Mouse (Mus musculus) spleen, embryonic (tissue): ENCODE measurements around the gene Rhd.

Source experiments
- CTCF ChIA-PET: fragments of 350-600 bp; sonication (Branson Sonifier 250); formaldehyde crosslinking; loops from one replicate; lab custom pipeline; 2022; lab: Charles Lee

Gene Rhd

GRCm38 (mm10) chr4:134856056-134856455, 8.3 kb upstream of the Rhd start:
- CTCF ChIA-PET, result no interaction called here

DNA sequence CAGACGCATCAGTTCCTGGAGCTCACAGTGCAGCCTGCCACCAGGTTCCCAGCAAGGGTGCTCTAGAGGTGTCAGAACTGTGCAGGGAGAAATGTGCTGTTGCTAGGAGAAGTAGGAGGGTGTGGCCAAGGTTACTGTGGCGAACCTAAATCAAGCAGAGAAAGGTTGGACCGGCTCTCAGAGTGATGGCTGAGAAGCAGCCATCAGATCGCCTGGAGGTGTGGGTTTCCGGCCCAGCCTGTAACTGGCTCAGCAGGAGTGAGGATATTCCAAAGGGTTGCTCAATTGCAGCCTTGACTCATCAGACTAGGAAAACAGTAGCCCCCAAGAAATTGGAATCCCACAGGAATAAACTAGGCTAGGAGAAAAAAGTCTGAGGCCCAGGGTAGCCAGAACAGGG, 7.8 kb upstream of the Rhd start:
- CTCF ChIA-PET, result no interaction called here

DNA sequence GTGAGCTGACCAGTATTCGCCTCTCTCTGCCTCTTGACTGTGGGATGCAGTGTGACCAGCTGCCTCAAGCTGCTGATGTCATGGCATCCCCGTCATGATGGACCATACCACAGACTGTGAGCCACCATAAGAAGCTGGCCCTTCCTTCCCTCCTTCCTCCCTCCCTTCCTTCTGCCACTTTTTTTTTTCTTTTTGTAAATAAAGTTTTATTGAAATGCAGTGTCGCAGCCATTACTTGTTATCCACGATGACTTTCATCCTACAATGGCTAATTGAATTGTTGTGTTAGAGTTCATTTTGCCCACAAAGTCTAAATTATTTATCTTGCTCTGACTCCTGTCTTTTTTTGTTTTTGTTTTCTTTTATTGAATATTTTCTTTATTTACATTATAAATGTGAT, 5.8 kb upstream of the Rhd start:
- CTCF ChIA-PET, result no interaction called here

DNA sequence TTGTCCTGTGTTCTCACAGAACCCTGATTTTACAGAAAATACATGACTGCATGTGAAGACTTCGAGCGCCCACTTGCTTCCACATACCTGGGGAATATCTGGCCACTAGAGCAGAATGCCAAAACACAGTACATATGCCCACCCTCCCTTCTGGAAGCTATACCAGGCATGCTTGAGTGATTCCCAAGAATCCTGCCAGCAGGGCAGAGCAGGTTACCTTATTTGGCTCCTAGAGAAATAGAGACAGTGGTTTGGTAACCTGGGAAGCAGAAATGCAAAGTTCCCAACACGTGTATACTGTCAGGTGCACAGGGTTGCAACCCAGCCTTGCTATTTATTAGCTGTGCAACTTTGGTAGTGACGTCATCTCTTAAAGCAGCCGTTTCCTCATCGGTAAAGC, 2.5 kb upstream of the Rhd start:
- CTCF ChIA-PET, result no interaction called here

GRCm38 (mm10) chr4:134862996-134863395, 1.3 kb upstream of the Rhd start:
- CTCF ChIA-PET, result no interaction called here

GRCm38 (mm10) chr4:134865340-134865739, 1.0 kb downstream of the Rhd start:
- CTCF ChIA-PET, result no interaction called here

- CTCF ChIA-PET, result no interaction called here
These were observed 1.5 kb downstream of the Rhd start for GRCm38 (mm10) chr4:134865789-134866188.

- CTCF ChIA-PET, result no interaction called here
These were observed 2.9 kb downstream of the Rhd start for GRCm38 (mm10) chr4:134867213-134867612.

GRCm38 (mm10) chr4:134867661-134868060, 3.3 kb downstream of the Rhd start:
- CTCF ChIA-PET, result no interaction called here

DNA sequence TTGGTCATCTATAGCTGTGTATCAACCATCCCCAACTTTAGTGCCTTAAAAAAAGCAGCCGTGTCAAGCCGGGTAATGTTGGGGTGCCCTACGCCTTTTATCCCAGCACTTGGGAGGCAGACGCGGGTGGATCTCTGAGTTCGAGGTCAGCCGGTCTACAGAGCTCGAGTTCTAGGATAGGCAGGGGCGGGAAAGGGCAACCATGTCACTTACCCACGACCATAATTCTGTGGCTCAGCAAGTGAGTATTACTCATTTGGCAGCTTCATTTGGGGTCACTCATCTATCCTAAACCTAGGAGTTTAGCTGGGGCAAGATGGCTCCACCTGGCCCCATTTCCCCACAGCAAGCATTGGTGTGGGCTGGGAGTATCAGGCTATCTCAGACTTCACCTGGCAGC, 3.7 kb downstream of the Rhd start:
- CTCF ChIA-PET, result no interaction called here

GRCm38 (mm10) chr4:134868490-134868889, 4.2 kb downstream of the Rhd start:
- CTCF ChIA-PET, result no interaction called here

GRCm38 (mm10) chr4:134869068-134869730, 4.9 kb downstream of the Rhd start:
- CTCF ChIA-PET, result no interaction called here

DNA sequence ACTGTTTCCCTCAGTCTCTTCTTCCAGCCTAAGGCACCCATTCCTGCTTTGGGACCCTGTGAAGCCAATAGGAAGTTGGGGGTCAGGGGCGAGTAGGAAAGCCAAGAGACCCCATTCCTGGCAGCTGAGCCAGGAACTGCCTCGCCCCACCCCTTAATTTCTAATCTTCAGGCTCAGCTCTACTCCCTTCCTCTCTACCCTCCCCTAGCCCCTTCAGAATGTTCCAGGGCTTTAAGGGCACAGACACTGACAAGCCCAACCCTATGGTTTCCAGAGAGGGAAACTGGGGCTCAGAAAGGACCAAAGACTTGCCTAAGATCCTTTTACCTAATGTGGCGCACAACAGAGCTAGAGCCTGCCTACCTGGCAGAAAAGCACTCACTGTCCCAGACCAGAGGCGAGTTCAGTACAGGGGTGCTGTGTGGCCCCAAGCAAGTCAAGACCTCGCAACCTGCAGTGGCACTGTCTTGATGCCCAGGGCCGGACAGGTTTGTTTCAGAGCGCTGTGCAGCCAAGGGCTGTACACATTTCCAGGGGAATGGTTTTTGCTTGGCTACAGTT, 5.6 kb downstream of the Rhd start:
- CTCF ChIA-PET, result no interaction called here

DNA sequence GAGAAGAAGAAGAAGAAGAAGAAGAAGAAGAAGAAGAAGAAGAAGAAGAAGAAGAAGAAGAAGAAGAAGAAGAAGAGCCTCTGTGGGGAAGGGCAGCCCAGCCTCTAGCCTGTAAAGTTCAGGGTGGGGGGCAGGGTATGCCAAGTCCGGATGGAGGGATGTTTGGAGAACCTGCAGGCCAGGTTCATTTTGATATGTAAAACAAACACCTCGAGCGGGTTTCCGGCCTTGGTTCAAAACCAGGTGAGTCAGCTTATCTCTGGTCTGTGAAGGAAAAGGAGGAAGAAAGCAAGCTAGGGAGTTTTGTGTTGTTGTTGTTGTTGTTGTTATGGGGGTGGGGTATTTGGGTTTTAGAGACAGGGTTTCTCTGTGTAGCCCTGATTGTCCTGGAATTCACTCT, 7.1 kb downstream of the Rhd start:
- CTCF ChIA-PET, result no interaction called here

DNA sequence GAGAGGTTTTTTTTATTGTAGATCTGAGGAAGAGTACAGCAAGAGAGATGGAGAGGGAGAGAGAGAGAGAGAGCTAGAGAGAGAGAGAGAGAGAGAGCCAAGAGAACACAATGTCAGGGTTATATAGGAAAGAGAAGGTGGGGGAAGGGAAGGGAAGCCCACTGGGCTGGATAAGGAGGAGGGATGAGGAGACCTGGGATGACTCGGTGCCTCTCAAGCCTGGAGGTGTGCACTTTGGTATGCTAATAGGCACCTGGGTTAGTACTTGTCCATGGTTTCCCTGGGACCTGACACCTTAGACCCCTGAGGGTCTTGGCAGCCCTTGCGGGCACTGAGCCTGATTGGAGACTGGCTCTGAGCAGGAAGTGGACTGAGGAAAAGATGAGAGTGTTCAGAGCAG, 7.6 kb downstream of the Rhd start:
- CTCF ChIA-PET, result no interaction called here

- CTCF ChIA-PET, result interaction anchor here (0.6 kb wide), 1 partner anchor 9 kb away, joined by 4 read pairs; no protein-coding TSS in a partner anchor
These were observed 11.8 kb downstream of the Rhd start for GRCm38 (mm10) chr4:134876171-134876570.

GRCm38 (mm10) chr4:134879410-134879981, 15.2 kb downstream of the Rhd start:
- CTCF ChIA-PET, result interaction anchor here (0.5 to 1.6 kb wide), 2 partner anchors 31 to 67 kb away, joined by 3 read pairs; no protein-coding TSS in a partner anchor

DNA sequence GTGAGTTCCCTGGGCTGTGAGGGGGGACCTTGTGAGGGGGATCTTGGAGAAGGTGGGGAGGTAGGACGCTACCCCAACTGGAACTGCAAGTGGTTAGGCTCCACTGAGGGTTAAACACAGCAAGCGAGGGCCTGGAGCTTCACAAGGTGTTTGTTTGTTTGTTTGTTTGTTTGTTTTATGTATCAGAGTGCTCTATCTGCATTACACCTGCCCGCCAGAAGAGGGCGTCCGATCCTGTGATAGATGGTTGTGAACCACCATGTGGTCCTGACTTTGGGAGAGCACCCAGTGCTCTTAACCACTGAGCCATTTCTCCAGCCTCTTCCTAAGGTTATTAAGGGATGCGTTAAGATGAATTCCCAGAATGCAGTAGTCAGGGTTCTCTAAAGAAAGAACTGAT, 15.7 kb downstream of the Rhd start:
- CTCF ChIA-PET, result interaction anchor here (0.6 to 1.6 kb wide), 2 partner anchors 31 to 46 kb away, joined by 3 to 11 read pairs; no protein-coding TSS in a partner anchor

DNA sequence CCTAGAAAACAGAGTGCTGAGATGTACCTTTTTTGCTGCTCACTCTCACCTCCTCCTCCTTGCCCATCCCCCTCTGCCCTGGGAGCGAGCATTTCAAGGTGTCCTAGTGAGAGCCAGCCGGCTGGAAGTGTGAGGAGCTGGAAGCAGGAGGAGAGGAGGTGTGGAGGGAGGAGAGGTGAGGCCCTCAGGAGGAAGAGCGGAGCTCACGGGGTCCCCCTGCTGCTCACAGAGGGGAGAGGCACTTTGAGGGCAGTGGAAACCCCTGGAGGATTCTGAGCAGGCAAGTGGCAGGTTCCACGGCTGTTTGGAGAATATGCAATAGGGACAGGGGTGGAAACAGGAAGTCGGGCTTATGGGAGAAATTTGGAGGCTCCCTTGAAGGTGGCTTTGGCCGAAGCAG, 18.9 kb downstream of the Rhd start:
- CTCF ChIA-PET, result no interaction called here

- CTCF ChIA-PET, result no interaction called here
These were observed 19.5 kb downstream of the Rhd start for GRCm38 (mm10) chr4:134883808-134884207.

- CTCF ChIA-PET, result no interaction called here
These were observed 20.0 kb downstream of the Rhd start for GRCm38 (mm10) chr4:134884364-134884763.

- CTCF ChIA-PET, result no interaction called here
These were observed 27.8 kb downstream of the Rhd start for GRCm38 (mm10) chr4:134892096-134892495.

- CTCF ChIA-PET, result no interaction called here
These were observed 32.9 kb downstream of the Rhd start for GRCm38 (mm10) chr4:134897256-134897655.
